Mouse (Mus musculus): ENCODE measurements around the gene Panx1. TPM values are rescaled to one million over a fixed set of nuclear protein-coding genes. Genes with fewer than 3 reads are reported as not detected.

Panx1 gene
- polyA plus RNA-seq, 1 experiment from 2014 or later: 136 TPM

GRCm38 (mm10) chr9:14988606-14989293 lies 56.5 kb downstream of the Panx1 start:
- H3K27me3 ChIP-seq (replicated peaks; ENCODE audit: control insufficient read depth, insufficient read depth, low read length): no peaks in the 10 kb centered on the region
- WGBS: 100% methylated on average over 1 of the region's 1 CpGs
- no peak overlapping the region for H3K4me3 ChIP-seq (replicated peaks; ENCODE audit: low read length)
- no peaks in the 10 kb centered on the region for H3K4me1 ChIP-seq (replicated peaks; ENCODE audit: control insufficient read depth, insufficient read depth, low read length)
- no peak overlapping the region for H3K4me2 ChIP-seq (ENCODE audit: low read length)
- no peaks in the 10 kb centered on the region for H3K9me3 ChIP-seq (ENCODE audit: control insufficient read depth, low read length)
- no peak overlapping the region for H3K27ac ChIP-seq (ENCODE audit: low read length)
- ATAC-seq: no peak
- no peak overlapping the region for H3K9ac ChIP-seq (replicated peaks; ENCODE audit: low read depth, low read length)
- no peaks in the 10 kb centered on the region for H3K36me3 ChIP-seq (ENCODE audit: control insufficient read depth, insufficient read depth)

- H3K4me1 ChIP-seq (replicated peaks; ENCODE audit: control insufficient read depth, insufficient read depth, low read length): no peaks in the 10 kb centered on the region
- H3K4me3 ChIP-seq (replicated peaks; ENCODE audit: low read length): no peak overlapping the region
- no peak overlapping the region for H3K4me2 ChIP-seq (ENCODE audit: low read length)
- no peaks in the 10 kb centered on the region for H3K9me3 ChIP-seq (ENCODE audit: control insufficient read depth, low read length)
- H3K27me3 ChIP-seq (replicated peaks; ENCODE audit: control insufficient read depth, insufficient read depth, low read length): no peaks in the 10 kb centered on the region
- ATAC-seq: no peak
- no peak overlapping the region for H3K9ac ChIP-seq (replicated peaks; ENCODE audit: low read depth, low read length)
- H3K27ac ChIP-seq (ENCODE audit: low read length): no peak overlapping the region
- 79% methylated on average over 3 of the region's 3 CpGs for WGBS
- H3K36me3 ChIP-seq (ENCODE audit: control insufficient read depth, insufficient read depth): no peaks in the 10 kb centered on the region
These were observed 62.1 kb downstream of the Panx1 start for GRCm38 (mm10) chr9:14983141-14983540.

- Histone ChIP-seq H3K27me3 (replicated peaks; ENCODE audit: control insufficient read depth, insufficient read depth, low read length) (no peaks in the 10 kb centered on the region), H3K9ac (replicated peaks; ENCODE audit: low read depth, low read length) (no peak overlapping the region), H3K9me3 (ENCODE audit: control insufficient read depth, low read length) (no peaks in the 10 kb centered on the region), H3K4me2 (ENCODE audit: low read length) (no peak overlapping the region), H3K4me1 (replicated peaks; ENCODE audit: control insufficient read depth, insufficient read depth, low read length) (no peaks in the 10 kb centered on the region), H3K27ac (ENCODE audit: low read length) (no peak overlapping the region), H3K36me3 (ENCODE audit: control insufficient read depth, insufficient read depth) (no peaks in the 10 kb centered on the region), H3K4me3 (replicated peaks; ENCODE audit: low read length) (no peak overlapping the region)
- no peak for ATAC-seq
These were observed 62.6 kb downstream of the Panx1 start for GRCm38 (mm10) chr9:14982683-14983082.

- Histone ChIP-seq H3K27me3 (replicated peaks; ENCODE audit: control insufficient read depth, insufficient read depth, low read length) (no peaks in the 10 kb centered on the region), H3K9me3 (ENCODE audit: control insufficient read depth, low read length) (no peaks in the 10 kb centered on the region), H3K9ac (replicated peaks; ENCODE audit: low read depth, low read length) (no peak overlapping the region), H3K4me2 (ENCODE audit: low read length) (no peak overlapping the region), H3K27ac (ENCODE audit: low read length) (no peak overlapping the region), H3K4me1 (replicated peaks; ENCODE audit: control insufficient read depth, insufficient read depth, low read length) (no peaks in the 10 kb centered on the region), H3K4me3 (replicated peaks; ENCODE audit: low read length) (no peak overlapping the region), H3K36me3 (ENCODE audit: control insufficient read depth, insufficient read depth) (no peaks in the 10 kb centered on the region)
- 74% methylated on average over 4 of the region's 4 CpGs for WGBS
- ATAC-seq: no peak
These were observed 63.6 kb downstream of the Panx1 start for GRCm38 (mm10) chr9:14981539-14982155.

- H3K4me2 ChIP-seq (ENCODE audit: low read length): no peak overlapping the region
- no peak overlapping the region for H3K9ac ChIP-seq (replicated peaks; ENCODE audit: low read depth, low read length)
- no peaks in the 10 kb centered on the region for H3K36me3 ChIP-seq (ENCODE audit: control insufficient read depth, insufficient read depth)
- ATAC-seq: no peak
- H3K4me3 ChIP-seq (replicated peaks; ENCODE audit: low read length): no peak overlapping the region
- H3K4me1 ChIP-seq (replicated peaks; ENCODE audit: control insufficient read depth, insufficient read depth, low read length): no peaks in the 10 kb centered on the region
- 71% methylated on average over 6 of the region's 6 CpGs for WGBS
- no peaks in the 10 kb centered on the region for H3K27me3 ChIP-seq (replicated peaks; ENCODE audit: control insufficient read depth, insufficient read depth, low read length)
- H3K9me3 ChIP-seq (ENCODE audit: control insufficient read depth, low read length): no peaks in the 10 kb centered on the region
- no peak overlapping the region for H3K27ac ChIP-seq (ENCODE audit: low read length)
These were observed 70.7 kb downstream of the Panx1 start for GRCm38 (mm10) chr9:14974251-14975232.

- H3K4me2 ChIP-seq (ENCODE audit: low read length): no peak overlapping the region
- no peaks in the 10 kb centered on the region for H3K9me3 ChIP-seq (ENCODE audit: control insufficient read depth, low read length)
- no peak overlapping the region for H3K4me3 ChIP-seq (replicated peaks; ENCODE audit: low read length)
- no peak for ATAC-seq
- 89% methylated on average over 7 of the region's 7 CpGs for WGBS
- no peak overlapping the region for H3K27ac ChIP-seq (ENCODE audit: low read length)
- H3K4me1 ChIP-seq (replicated peaks; ENCODE audit: control insufficient read depth, insufficient read depth, low read length): no peaks in the 10 kb centered on the region
- no peaks in the 10 kb centered on the region for H3K36me3 ChIP-seq (ENCODE audit: control insufficient read depth, insufficient read depth)
- no peak overlapping the region for H3K9ac ChIP-seq (replicated peaks; ENCODE audit: low read depth, low read length)
- H3K27me3 ChIP-seq (replicated peaks; ENCODE audit: control insufficient read depth, insufficient read depth, low read length): no peaks in the 10 kb centered on the region
These were observed 71.5 kb downstream of the Panx1 start for GRCm38 (mm10) chr9:14973762-14974161.

GRCm38 (mm10) chr9:14970805-14971525 lies 74.3 kb downstream of the Panx1 start:
- Histone ChIP-seq H3K4me1 (replicated peaks; ENCODE audit: control insufficient read depth, insufficient read depth, low read length) (no peaks in the 10 kb centered on the region), H3K27ac (ENCODE audit: low read length) (no peak overlapping the region), H3K4me3 (replicated peaks; ENCODE audit: low read length) (no peak overlapping the region), H3K9ac (replicated peaks; ENCODE audit: low read depth, low read length) (no peak overlapping the region), H3K4me2 (ENCODE audit: low read length) (no peak overlapping the region), H3K9me3 (ENCODE audit: control insufficient read depth, low read length) (no peaks in the 10 kb centered on the region), H3K27me3 (replicated peaks; ENCODE audit: control insufficient read depth, insufficient read depth, low read length) (no peaks in the 10 kb centered on the region), H3K36me3 (ENCODE audit: control insufficient read depth, insufficient read depth) (no peaks in the 10 kb centered on the region)
- ATAC-seq: no peak
- 75% methylated on average over 3 of the region's 3 CpGs for WGBS

GRCm38 (mm10) chr9:14970211-14970610 lies 75.1 kb downstream of the Panx1 start:
- Histone ChIP-seq H3K4me3 (replicated peaks; ENCODE audit: low read length) (no peak overlapping the region), H3K9ac (replicated peaks; ENCODE audit: low read depth, low read length) (no peak overlapping the region), H3K4me1 (replicated peaks; ENCODE audit: control insufficient read depth, insufficient read depth, low read length) (no peaks in the 10 kb centered on the region), H3K4me2 (ENCODE audit: low read length) (no peak overlapping the region), H3K27ac (ENCODE audit: low read length) (no peak overlapping the region), H3K36me3 (ENCODE audit: control insufficient read depth, insufficient read depth) (no peaks in the 10 kb centered on the region), H3K27me3 (replicated peaks; ENCODE audit: control insufficient read depth, insufficient read depth, low read length) (no peaks in the 10 kb centered on the region), H3K9me3 (ENCODE audit: control insufficient read depth, low read length) (no peaks in the 10 kb centered on the region)
- 51% methylated on average over 4 of the region's 4 CpGs for WGBS
- ATAC-seq: no peak

- no peak for ATAC-seq
- H3K4me1 ChIP-seq (replicated peaks; ENCODE audit: control insufficient read depth, insufficient read depth, low read length): no peaks in the 10 kb centered on the region
- no peak overlapping the region for H3K27ac ChIP-seq (ENCODE audit: low read length)
- no peaks in the 10 kb centered on the region for H3K36me3 ChIP-seq (ENCODE audit: control insufficient read depth, insufficient read depth)
- no peak overlapping the region for H3K4me3 ChIP-seq (replicated peaks; ENCODE audit: low read length)
- no peaks in the 10 kb centered on the region for H3K27me3 ChIP-seq (replicated peaks; ENCODE audit: control insufficient read depth, insufficient read depth, low read length)
- H3K9me3 ChIP-seq (ENCODE audit: control insufficient read depth, low read length): no peaks in the 10 kb centered on the region
- H3K4me2 ChIP-seq (ENCODE audit: low read length): no peak overlapping the region
- WGBS: 100% methylated on average over 1 of the region's 1 CpGs
- no peak overlapping the region for H3K9ac ChIP-seq (replicated peaks; ENCODE audit: low read depth, low read length)
These were observed 77.7 kb downstream of the Panx1 start for GRCm38 (mm10) chr9:14967598-14967997.

Data from forebrain, embryonic 16.5 days (tissue).